Mouse (Mus musculus) limb, embryonic 12.5 days (tissue): ENCODE measurements around the gene Cygb. TPM values are rescaled to one million over a fixed set of nuclear protein-coding genes. Genes with fewer than 3 reads are reported as not detected.
"Not testable (repeated sequence)": the region's sequence is repeated elsewhere in the genome, so short reads cannot be mapped to it uniquely, and the experiment has no call there.

Source experiments
- ATAC-seq: fragments of 200-750 bp; cut with Nextera tagmentation; 2 replicates; pipeline ENCODE4 v1.8.0; 2017; ENCODE audit warnings: low read depth, moderate TSS enrichment; ENCODE audit not compliant: insufficient number of reproducible peaks, insufficient read depth, low FRiP score, low TSS enrichment
- H3K27ac ChIP-seq: fragments of 300-500 bp; sonication (generic); 2 replicates; pipeline ENCODE4 v1.5.1; 2016; ENCODE audit warnings: mild to moderate bottlenecking, moderate library complexity
- H3K27me3 ChIP-seq: fragments of 300-500 bp; sonication (generic); 2 replicates; pipeline ENCODE4 v1.6.1; 2016; ENCODE audit warnings: mild to moderate bottlenecking, moderate library complexity
- H3K36me3 ChIP-seq: fragments of 300-500 bp; sonication (generic); 2 replicates; pipeline ENCODE4 v1.6.1; 2016; ENCODE audit warnings: mild to moderate bottlenecking, moderate library complexity
- H3K4me1 ChIP-seq: fragments of 300-500 bp; sonication (generic); replicated peaks from 2 replicates; pipeline ENCODE4 v1.6.1; 2016
- H3K4me2 ChIP-seq: fragments of 300-500 bp; sonication (generic); 2 replicates; pipeline ENCODE4 v1.6.1; 2016; ENCODE audit warnings: mild to moderate bottlenecking, moderate library complexity
- H3K4me3 ChIP-seq: fragments of 300-500 bp; sonication (generic); replicated peaks from 2 replicates; pipeline ENCODE4 v1.5.1; 2016; ENCODE audit warnings: mild to moderate bottlenecking
- H3K9ac ChIP-seq: fragments of 300-500 bp; sonication (generic); replicated peaks from 2 replicates; pipeline ENCODE4 v1.6.1; 2016; ENCODE audit warnings: mild to moderate bottlenecking, moderate library complexity
- H3K9me3 ChIP-seq: fragments of 300-500 bp; sonication (generic); 2 replicates; pipeline ENCODE4 v1.6.1; 2016; ENCODE audit warnings: mild to moderate bottlenecking, moderate library complexity
- WGBS: fragments of 180-500 bp; shearing (Covaris S2); methylation state at CpG from one replicate; pipeline ENCODE4 v1.1.7; 2016; 5-methylcytosine and 5-hydroxymethylcytosine counted together
- polyA plus RNA-seq: library from polyadenylated mRNA; unstranded; fragments of >200 nt; fragmentation: Nextera tagmentation; extraction: Ambion mirVana; gene quantifications from 2 replicates; pipeline ENCODE4 v1.2.1, GENCODE M21; 2016

Cygb gene
- polyA plus RNA-seq, 1 experiment from 2014 or later = 3.1 TPM

GRCm38 (mm10) chr11:116673410-116673809 is 19.3 kb upstream of the Cygb start:
- Histone ChIP-seq H3K27ac (no peak overlapping the region), H3K4me3 (peak overlapping the region; percentile 79), H3K4me2 (peak overlapping the region; percentile 67), H3K36me3 (peaks cover 58% of the 10 kb centered on the region), H3K9me3 (no peaks in the 10 kb centered on the region), H3K9ac (peak overlapping the region; percentile 92; the same call in 1 of the 2 replicates), H3K27me3 (no peaks in the 10 kb centered on the region; the same call in 1 of the 2 replicates), H3K4me1 (peaks cover 50% of the 10 kb centered on the region)
- 86% methylated on average over 2 of the region's 2 CpGs for WGBS
- ATAC-seq = no peak

GRCm38 (mm10) chr11:116672595-116672994 is 18.5 kb upstream of the Cygb start:
- peaks cover 51% of the 10 kb centered on the region for H3K36me3 ChIP-seq
- peak overlapping the region; percentile 67 for H3K4me2 ChIP-seq
- WGBS = 26% methylated on average over 7 of the region's 7 CpGs
- no peak overlapping the region for H3K27ac ChIP-seq
- H3K9me3 ChIP-seq = no peaks in the 10 kb centered on the region
- H3K27me3 ChIP-seq = no peaks in the 10 kb centered on the region; the same call in 1 of the 2 replicates
- H3K4me3 ChIP-seq = peak overlapping the region; percentile 79
- H3K9ac ChIP-seq = peak overlapping the region; percentile 92
- ATAC-seq = no peak
- peaks cover 50% of the 10 kb centered on the region for H3K4me1 ChIP-seq

- no peaks in the 10 kb centered on the region for H3K9me3 ChIP-seq
- H3K4me3 ChIP-seq = peak overlapping the region; percentile 79
- H3K4me1 ChIP-seq = peaks cover 50% of the 10 kb centered on the region
- peak overlapping the region; percentile 92 for H3K9ac ChIP-seq
- ATAC-seq = peak; percentile 9; the same call in 1 of the 2 replicates
- WGBS = under 1% methylated on average over 24 of the region's 24 CpGs
- H3K27me3 ChIP-seq = no peaks in the 10 kb centered on the region; the same call in 1 of the 2 replicates
- H3K4me2 ChIP-seq = peak overlapping the region; percentile 67
- H3K27ac ChIP-seq = peak overlapping the region; percentile 50; the same call in 1 of the 2 replicates
- H3K36me3 ChIP-seq = peaks cover 44% of the 10 kb centered on the region
These were observed 17.8 kb upstream of the Cygb start for GRCm38 (mm10) chr11:116671845-116672434.

- Histone ChIP-seq H3K4me2 (peak overlapping the region; percentile 67), H3K9ac (peak overlapping the region; percentile 92), H3K27ac (peak overlapping the region; percentile 50; the same call in 1 of the 2 replicates), H3K27me3 (no peaks in the 10 kb centered on the region; the same call in 1 of the 2 replicates), H3K9me3 (no peaks in the 10 kb centered on the region), H3K4me3 (peak overlapping the region; percentile 79), H3K36me3 (peaks cover 38% of the 10 kb centered on the region), H3K4me1 (peaks cover 50% of the 10 kb centered on the region)
- WGBS = 2% methylated on average over 45 of the region's 45 CpGs
- ATAC-seq = peak; percentile 84
These were observed 17.2 kb upstream of the Cygb start for GRCm38 (mm10) chr11:116671112-116671844.

- no peak overlapping the region for H3K9ac ChIP-seq
- peak overlapping the region; percentile 67 for H3K4me2 ChIP-seq
- WGBS = 65% methylated on average over 7 of the region's 7 CpGs
- peaks cover 50% of the 10 kb centered on the region for H3K4me1 ChIP-seq
- H3K27ac ChIP-seq = no peak overlapping the region
- peaks cover 29% of the 10 kb centered on the region for H3K36me3 ChIP-seq
- H3K27me3 ChIP-seq = no peaks in the 10 kb centered on the region; the same call in 1 of the 2 replicates
- no peak for ATAC-seq
- H3K9me3 ChIP-seq = no peaks in the 10 kb centered on the region
- peak overlapping the region; percentile 79; the same call in 1 of the 2 replicates for H3K4me3 ChIP-seq
These were observed 16.3 kb upstream of the Cygb start for GRCm38 (mm10) chr11:116670386-116670785.

- no peaks in the 10 kb centered on the region for H3K9me3 ChIP-seq
- peaks cover 55% of the 10 kb centered on the region for H3K4me1 ChIP-seq
- H3K4me2 ChIP-seq = no peak overlapping the region
- no peak for ATAC-seq
- H3K36me3 ChIP-seq = peaks cover 24% of the 10 kb centered on the region
- 52% methylated on average over 13 of the region's 13 CpGs for WGBS
- no peak overlapping the region for H3K9ac ChIP-seq
- H3K27ac ChIP-seq = no peak overlapping the region
- H3K4me3 ChIP-seq = no peak overlapping the region
- H3K27me3 ChIP-seq = no peaks in the 10 kb centered on the region; the same call in 1 of the 2 replicates
These were observed 15.8 kb upstream of the Cygb start for GRCm38 (mm10) chr11:116669787-116670365.

GRCm38 (mm10) chr11:116669316-116669715 is 15.2 kb upstream of the Cygb start:
- no peak overlapping the region for H3K4me2 ChIP-seq
- H3K27me3 ChIP-seq = no peaks in the 10 kb centered on the region; the same call in 1 of the 2 replicates
- peaks cover 18% of the 10 kb centered on the region for H3K36me3 ChIP-seq
- H3K4me3 ChIP-seq = no peak overlapping the region
- WGBS = 16% methylated on average over 5 of the region's 5 CpGs
- H3K4me1 ChIP-seq = peaks cover 52% of the 10 kb centered on the region
- no peaks in the 10 kb centered on the region for H3K9me3 ChIP-seq
- no peak for ATAC-seq
- peak overlapping the region; percentile 34; the same call in 1 of the 2 replicates for H3K9ac ChIP-seq
- no peak overlapping the region for H3K27ac ChIP-seq

- H3K36me3 ChIP-seq = peaks cover 13% of the 10 kb centered on the region
- H3K27ac ChIP-seq = no peak overlapping the region
- no peak for ATAC-seq
- no peak overlapping the region for H3K9ac ChIP-seq
- H3K4me1 ChIP-seq = peaks cover 52% of the 10 kb centered on the region
- H3K9me3 ChIP-seq = no peaks in the 10 kb centered on the region
- no peak overlapping the region for H3K4me2 ChIP-seq
- H3K27me3 ChIP-seq = no peaks in the 10 kb centered on the region; the same call in 1 of the 2 replicates
- H3K4me3 ChIP-seq = no peak overlapping the region
- WGBS = 27% methylated on average over 7 of the region's 7 CpGs
These were observed 14.7 kb upstream of the Cygb start for GRCm38 (mm10) chr11:116668839-116669238.

- no peak for ATAC-seq
- H3K9ac ChIP-seq = no peak overlapping the region
- peaks cover 9% of the 10 kb centered on the region for H3K36me3 ChIP-seq
- peaks cover 48% of the 10 kb centered on the region for H3K4me1 ChIP-seq
- 78% methylated on average over 10 of the region's 10 CpGs for WGBS
- H3K4me3 ChIP-seq = no peak overlapping the region
- peaks cover under 1% of the 10 kb centered on the region; the same call in 1 of the 2 replicates for H3K27me3 ChIP-seq
- no peaks in the 10 kb centered on the region for H3K9me3 ChIP-seq
- no peak overlapping the region for H3K27ac ChIP-seq
- H3K4me2 ChIP-seq = no peak overlapping the region
These were observed 14.3 kb upstream of the Cygb start for GRCm38 (mm10) chr11:116668381-116668825.

- Histone ChIP-seq H3K9ac (no peak overlapping the region), H3K27ac (no peak overlapping the region), H3K9me3 (no peaks in the 10 kb centered on the region), H3K4me2 (no peak overlapping the region), H3K36me3 (peaks cover 4% of the 10 kb centered on the region; the same call in 1 of the 2 replicates), H3K27me3 (peaks cover 5% of the 10 kb centered on the region), H3K4me1 (peaks cover 48% of the 10 kb centered on the region), H3K4me3 (no peak overlapping the region)
- ATAC-seq = no peak
- 86% methylated on average over 8 of the region's 8 CpGs for WGBS
These were observed 13.8 kb upstream of the Cygb start for GRCm38 (mm10) chr11:116667930-116668329.

- H3K4me2 ChIP-seq, H3K27ac ChIP-seq, ATAC-seq, H3K9me3 ChIP-seq, H3K36me3 ChIP-seq, H3K4me3 ChIP-seq, H3K9ac ChIP-seq: not testable (repeated sequence)
- peaks cover 14% of the 10 kb centered on the region for H3K27me3 ChIP-seq
- 77% methylated on average over 5 of the region's 5 CpGs for WGBS
- peaks cover 44% of the 10 kb centered on the region for H3K4me1 ChIP-seq
These were observed 12.9 kb upstream of the Cygb start for GRCm38 (mm10) chr11:116667012-116667411.
